Mouse (Mus musculus) forebrain, embryonic 12.5 days (tissue): ENCODE results near the gene Arfip1. TPM values are rescaled to one million over a fixed set of nuclear protein-coding genes. Genes with fewer than 3 reads are reported as not detected.
"Not testable (repeated sequence)": the region's sequence is repeated elsewhere in the genome, so short reads cannot be mapped to it uniquely, and the experiment has no call there.

ENCODE experiments used
- ATAC-seq: fragments of 200-750 bp; cut with Nextera tagmentation; 2 replicates; pipeline ENCODE4 v1.8.0; 2017; ENCODE audit warnings: moderate TSS enrichment; ENCODE audit not compliant: low FRiP score
- H3K27ac ChIP-seq: fragments of 300-500 bp; sonication (generic); 2 replicates; pipeline ENCODE4 v1.5.1; 2016; ENCODE audit warnings: mild to moderate bottlenecking
- H3K27me3 ChIP-seq: fragments of 300-500 bp; sonication (generic); 2 replicates; pipeline ENCODE4 v1.6.1; 2016; ENCODE audit warnings: mild to moderate bottlenecking
- H3K36me3 ChIP-seq: fragments of 300-500 bp; sonication (generic); replicated peaks from 2 replicates; pipeline ENCODE4 v1.6.1; 2016; ENCODE audit warnings: mild to moderate bottlenecking
- H3K4me1 ChIP-seq: fragments of 300-500 bp; sonication (generic); 2 replicates; pipeline ENCODE4 v1.6.1; 2016
- H3K4me2 ChIP-seq: fragments of 300-500 bp; sonication (generic); 2 replicates; pipeline ENCODE4 v1.6.1; 2016; ENCODE audit warnings: mild to moderate bottlenecking, moderate library complexity
- H3K4me3 ChIP-seq: fragments of 300-500 bp; sonication (generic); replicated peaks from 2 replicates; pipeline ENCODE4 v1.5.1; 2016; ENCODE audit warnings: mild to moderate bottlenecking
- H3K9ac ChIP-seq: fragments of 300-500 bp; sonication (generic); 2 replicates; pipeline ENCODE4 v1.6.1; 2016; ENCODE audit warnings: mild to moderate bottlenecking
- H3K9me3 ChIP-seq: fragments of 300-500 bp; sonication (generic); 2 replicates; pipeline ENCODE4 v1.6.1; 2016
- WGBS: fragments of 180-500 bp; shearing (Covaris S2); methylation state at CpG from one replicate; pipeline ENCODE4 v1.1.7; 2016; 5-methylcytosine and 5-hydroxymethylcytosine counted together
- polyA plus RNA-seq: library from polyadenylated mRNA; unstranded; fragments of >200 nt; fragmentation: Nextera tagmentation; extraction: Ambion mirVana; gene quantifications from 2 replicates; pipeline ENCODE4 v1.2.1, GENCODE M21; 2016

The Arfip1 gene
- polyA plus RNA-seq, 1 experiment from 2014 or later = 31.0 TPM

DNA sequence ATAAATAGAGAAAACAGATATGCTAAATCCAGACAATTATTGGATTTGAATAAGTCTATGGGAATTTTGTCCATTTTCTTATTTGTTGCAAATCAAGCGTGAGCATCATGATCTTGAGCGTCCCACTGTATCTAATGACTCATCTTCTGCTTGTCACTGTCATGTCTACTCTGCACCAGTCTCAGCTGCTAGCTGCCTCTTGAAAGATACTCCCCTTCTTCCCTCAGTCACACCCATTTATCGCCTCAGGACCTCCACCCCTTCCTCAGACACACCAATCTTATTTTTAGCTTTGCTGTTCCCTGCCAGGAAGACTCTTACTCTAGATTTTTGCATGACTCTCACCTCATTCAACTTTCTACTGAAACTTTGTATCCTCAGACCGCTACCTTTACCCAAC lies 19.0 kb downstream of the Arfip1 start:
- no peak overlapping the region for H3K27ac ChIP-seq
- 85% methylated on average over 4 of the region's 4 CpGs for WGBS
- no peak for ATAC-seq
- no peaks in the 10 kb centered on the region for H3K36me3 ChIP-seq
- H3K4me1 ChIP-seq = 0 out of 2 replicates have a peak, but pooled peaks cover 2% of the 10 kb centered on the region
- no peak overlapping the region for H3K4me2 ChIP-seq
- no peak overlapping the region for H3K9ac ChIP-seq
- no peaks in the 10 kb centered on the region for H3K27me3 ChIP-seq
- H3K4me3 ChIP-seq = no peak overlapping the region
- H3K9me3 ChIP-seq = no peaks in the 10 kb centered on the region

DNA sequence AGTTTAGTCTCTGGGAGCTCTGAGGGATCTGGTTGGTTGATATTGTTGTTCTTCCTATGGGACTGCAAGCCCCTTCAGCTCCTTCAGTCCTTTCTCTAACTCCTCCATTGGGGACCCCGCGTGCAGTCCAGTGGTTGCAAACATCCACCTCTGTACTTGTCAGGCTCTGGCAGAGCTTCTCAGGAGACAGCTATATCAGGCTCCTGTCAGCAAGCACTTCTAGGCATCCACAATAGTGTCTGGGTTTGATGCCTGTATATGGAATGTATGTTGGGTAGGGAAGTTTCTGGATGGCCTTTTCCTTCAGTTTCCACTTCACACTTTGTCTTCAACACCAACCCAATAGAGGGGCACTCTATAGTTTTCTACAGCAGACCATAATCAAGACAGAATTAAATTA lies 19.5 kb downstream of the Arfip1 start:
- not testable (repeated sequence) for H3K9ac ChIP-seq, H3K27ac ChIP-seq, H3K4me2 ChIP-seq, H3K4me1 ChIP-seq, H3K27me3 ChIP-seq, H3K36me3 ChIP-seq, H3K4me3 ChIP-seq, H3K9me3 ChIP-seq, ATAC-seq
- 94% methylated on average over 2 of the region's 2 CpGs for WGBS

DNA sequence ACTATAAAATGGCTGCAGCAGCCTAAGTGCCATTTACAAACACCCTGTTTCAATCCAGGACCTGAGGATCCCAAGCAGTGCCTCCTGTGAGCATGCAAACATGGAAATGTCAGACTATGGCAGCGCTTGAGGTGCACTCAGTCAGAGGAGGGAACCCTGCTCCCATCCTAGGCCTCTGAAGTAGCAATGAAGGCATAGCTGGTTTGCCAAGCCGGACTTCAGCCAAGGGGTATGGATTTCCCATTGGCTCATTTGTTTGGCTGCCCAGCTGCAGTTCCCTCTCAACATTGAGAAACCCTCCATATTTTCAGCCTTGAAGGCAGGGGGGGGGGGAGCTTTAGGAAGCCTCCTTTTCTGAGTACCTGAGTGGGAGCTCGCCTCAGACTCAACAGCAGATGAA lies 24.1 kb downstream of the Arfip1 start:
- no peaks in the 10 kb centered on the region for H3K9me3 ChIP-seq
- 92% methylated on average over 3 of the region's 3 CpGs for WGBS

DNA sequence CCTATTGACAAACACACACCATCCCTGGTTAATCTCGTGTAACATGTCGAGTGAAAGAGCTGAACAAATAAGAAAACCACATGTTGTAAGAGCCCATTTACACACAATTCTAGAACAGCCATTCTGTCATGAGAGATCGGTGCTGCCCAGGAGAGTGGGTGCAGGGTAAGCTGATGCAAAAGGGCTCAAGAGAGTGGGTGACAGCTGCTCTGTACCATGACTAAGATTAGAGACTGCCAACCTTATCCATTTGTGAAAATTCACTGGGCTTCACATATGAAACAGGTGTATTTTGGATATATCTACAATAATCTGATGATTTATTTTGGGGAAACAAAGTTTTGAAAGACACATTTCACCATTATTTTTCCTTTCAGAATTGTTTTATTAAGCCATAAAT lies 26.6 kb downstream of the Arfip1 start:
- Histone ChIP-seq H3K27ac (no peak overlapping the region), H3K4me3 (no peak overlapping the region), H3K27me3 (no peaks in the 10 kb centered on the region), H3K4me2 (no peak overlapping the region), H3K36me3 (no peaks in the 10 kb centered on the region), H3K9me3 (no peaks in the 10 kb centered on the region), H3K9ac (no peak overlapping the region), H3K4me1 (no peaks in the 10 kb centered on the region)
- ATAC-seq = no peak
- WGBS = 84% methylated on average over 3 of the region's 3 CpGs

More for the DNA sequence above, 24.1 kb downstream of the Arfip1 start:
- no peak for ATAC-seq
- Histone ChIP-seq H3K36me3 (no peaks in the 10 kb centered on the region), H3K27me3 (no peaks in the 10 kb centered on the region), H3K27ac (no peak overlapping the region), H3K4me2 (no peak overlapping the region), H3K4me1 (0 out of 2 replicates have a peak, but pooled peaks cover 2% of the 10 kb centered on the region), H3K9ac (no peak overlapping the region), H3K4me3 (no peak overlapping the region)

DNA sequence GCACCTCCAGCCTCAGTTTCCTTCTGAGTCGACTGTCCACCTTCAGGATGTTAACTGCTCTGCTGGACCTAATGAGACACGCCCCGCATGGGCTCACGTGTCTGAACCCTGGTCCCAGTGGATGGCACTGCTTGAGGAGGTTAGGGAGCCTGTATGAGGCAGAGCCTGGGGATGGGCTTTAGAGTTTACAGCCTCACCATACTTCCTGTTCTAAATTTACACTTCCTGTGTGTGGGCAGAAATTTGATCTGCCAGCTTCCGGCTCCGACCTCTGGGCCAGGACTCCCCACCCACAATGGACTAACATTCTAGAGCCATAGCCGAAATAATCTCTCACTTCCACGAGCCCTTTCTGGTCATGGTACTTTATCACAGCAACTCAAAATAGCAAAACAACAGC lies 35.2 kb downstream of the Arfip1 start:
- Histone ChIP-seq H3K36me3 (no peaks in the 10 kb centered on the region), H3K27me3 (no peaks in the 10 kb centered on the region), H3K4me3 (no peak overlapping the region), H3K4me1 (no peaks in the 10 kb centered on the region), H3K9ac (no peak overlapping the region), H3K4me2 (no peak overlapping the region), H3K27ac (no peak overlapping the region), H3K9me3 (no peaks in the 10 kb centered on the region)
- no peak for ATAC-seq
- WGBS = 81% methylated on average over 8 of the region's 8 CpGs

DNA sequence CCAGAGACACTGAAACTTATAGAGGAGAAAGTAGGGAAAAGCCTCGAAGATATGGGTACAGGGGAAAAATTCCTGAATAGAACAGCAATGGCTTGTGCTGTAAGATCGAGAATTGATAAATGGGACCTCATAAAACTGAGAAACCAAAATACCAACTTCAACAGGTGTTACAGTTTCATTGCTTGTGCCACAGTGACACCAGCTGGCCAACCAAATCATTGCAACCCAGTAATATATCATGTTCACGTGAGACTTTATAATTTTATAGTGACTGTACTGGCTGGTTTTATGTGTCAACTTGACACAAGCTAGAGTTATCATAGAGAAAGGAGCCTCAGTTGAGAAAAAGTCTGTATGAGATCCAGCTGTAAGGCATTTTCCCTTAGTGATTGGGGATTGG lies 40.0 kb downstream of the Arfip1 start:
- not testable (repeated sequence) for H3K4me3 ChIP-seq, H3K4me1 ChIP-seq, H3K36me3 ChIP-seq, H3K9ac ChIP-seq, ATAC-seq, H3K27ac ChIP-seq, H3K27me3 ChIP-seq, H3K4me2 ChIP-seq, H3K9me3 ChIP-seq
- 23% methylated on average over 3 of the region's 3 CpGs for WGBS

DNA sequence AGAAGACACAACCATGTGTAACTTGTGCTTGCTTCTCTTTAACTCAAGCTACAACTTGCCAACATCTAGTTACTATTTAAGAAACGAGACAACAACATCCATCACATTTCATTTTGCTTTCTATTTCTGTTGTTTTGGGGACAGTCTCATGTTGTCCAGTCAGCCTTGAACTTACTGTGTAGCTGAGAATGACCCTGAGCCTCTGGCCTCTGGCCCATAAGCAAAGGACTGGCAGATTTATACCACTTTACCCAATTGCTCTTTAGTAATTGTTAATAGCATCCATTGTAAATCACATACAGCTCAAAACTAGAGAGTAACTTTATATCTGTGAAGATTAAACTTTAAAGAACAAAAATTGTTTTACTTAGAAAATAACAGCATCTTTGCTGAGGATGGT lies 40.5 kb downstream of the Arfip1 start:
- Histone ChIP-seq H3K9ac (no peak overlapping the region), H3K9me3 (no peaks in the 10 kb centered on the region), H3K4me3 (no peak overlapping the region), H3K4me2 (no peak overlapping the region), H3K27me3 (no peaks in the 10 kb centered on the region), H3K36me3 (no peaks in the 10 kb centered on the region), H3K27ac (no peak overlapping the region), H3K4me1 (peaks cover 10% of the 10 kb centered on the region)
- ATAC-seq = no peak
- 82% methylated on average over 1 of the region's 1 CpGs for WGBS

DNA sequence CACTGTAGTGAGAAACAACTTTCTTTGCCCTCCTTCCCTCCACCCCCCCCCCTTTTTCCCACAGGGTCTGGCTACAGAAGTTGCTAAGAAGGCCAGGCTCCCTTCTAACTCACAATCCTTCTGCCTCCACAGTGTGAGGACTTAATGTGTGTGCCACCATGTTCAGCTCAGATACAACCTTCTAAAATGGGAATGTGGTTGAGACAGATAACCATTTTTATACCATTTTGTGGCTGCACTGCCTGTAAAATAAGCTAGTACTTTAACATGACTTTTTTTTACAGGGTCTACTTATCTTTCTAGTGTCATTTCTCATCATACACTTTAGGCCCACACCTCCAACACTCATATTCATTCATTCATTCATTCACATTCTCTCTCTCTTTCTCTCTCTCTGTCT lies 41.8 kb downstream of the Arfip1 start:
- Histone ChIP-seq H3K27me3 (no peaks in the 10 kb centered on the region), H3K4me1 (peaks cover 10% of the 10 kb centered on the region), H3K36me3 (no peaks in the 10 kb centered on the region), H3K27ac (no peak overlapping the region), H3K9me3 (no peaks in the 10 kb centered on the region), H3K4me3 (no peak overlapping the region), H3K9ac (no peak overlapping the region), H3K4me2 (no peak overlapping the region)
- ATAC-seq = no peak

DNA sequence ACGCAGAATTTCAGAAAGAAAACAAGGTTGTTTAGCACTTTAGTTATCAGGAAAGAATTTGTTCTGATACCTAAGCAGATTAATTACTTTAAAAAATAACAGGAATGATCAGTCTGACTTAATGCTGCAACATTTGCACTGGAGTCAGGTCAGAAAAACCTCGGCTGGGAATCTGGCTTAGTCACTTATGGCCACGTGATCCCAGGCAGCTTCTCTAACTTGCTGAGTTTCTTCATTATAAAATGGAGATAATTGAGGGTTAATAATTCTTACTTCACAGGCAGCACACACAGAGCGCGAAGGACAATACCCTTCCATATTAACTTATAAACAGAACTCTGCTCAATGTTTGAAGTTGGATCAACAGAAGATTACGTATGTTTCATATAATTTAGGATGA lies 45.4 kb downstream of the Arfip1 start:
- H3K9me3 ChIP-seq = no peaks in the 10 kb centered on the region
- H3K9ac ChIP-seq = no peak overlapping the region
- 73% methylated on average over 6 of the region's 6 CpGs for WGBS
- H3K4me1 ChIP-seq = peaks cover 10% of the 10 kb centered on the region
- no peak overlapping the region for H3K4me3 ChIP-seq
- ATAC-seq = no peak
- no peaks in the 10 kb centered on the region for H3K27me3 ChIP-seq
- no peaks in the 10 kb centered on the region for H3K36me3 ChIP-seq
- H3K27ac ChIP-seq = no peak overlapping the region
- H3K4me2 ChIP-seq = no peak overlapping the region

DNA sequence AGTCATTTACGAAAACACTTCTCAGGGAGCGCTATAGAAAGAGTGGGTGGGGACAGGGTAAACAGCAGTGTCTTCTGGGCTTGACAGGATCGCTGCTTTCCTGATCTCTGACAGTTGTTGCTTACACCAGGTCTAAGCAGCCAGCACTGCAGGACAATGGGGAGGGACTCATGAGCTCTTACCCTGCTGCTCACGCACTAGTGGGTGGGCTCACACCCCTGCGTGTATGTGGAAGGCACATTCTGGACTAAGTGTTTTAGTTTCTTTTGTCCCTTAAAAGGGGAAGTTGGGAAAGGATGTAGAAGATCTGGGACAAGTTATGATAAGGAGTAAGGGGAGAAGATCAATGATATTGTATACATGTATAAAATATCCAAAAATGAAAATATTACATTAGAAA lies 49.2 kb downstream of the Arfip1 start:
- Histone ChIP-seq H3K9me3 (no peaks in the 10 kb centered on the region), H3K27ac (no peak overlapping the region), H3K27me3 (no peaks in the 10 kb centered on the region), H3K4me2 (no peak overlapping the region), H3K36me3 (no peaks in the 10 kb centered on the region), H3K9ac (no peak overlapping the region), H3K4me3 (no peak overlapping the region), H3K4me1 (no peaks in the 10 kb centered on the region)
- ATAC-seq = no peak
- 69% methylated on average over 5 of the region's 5 CpGs for WGBS

DNA sequence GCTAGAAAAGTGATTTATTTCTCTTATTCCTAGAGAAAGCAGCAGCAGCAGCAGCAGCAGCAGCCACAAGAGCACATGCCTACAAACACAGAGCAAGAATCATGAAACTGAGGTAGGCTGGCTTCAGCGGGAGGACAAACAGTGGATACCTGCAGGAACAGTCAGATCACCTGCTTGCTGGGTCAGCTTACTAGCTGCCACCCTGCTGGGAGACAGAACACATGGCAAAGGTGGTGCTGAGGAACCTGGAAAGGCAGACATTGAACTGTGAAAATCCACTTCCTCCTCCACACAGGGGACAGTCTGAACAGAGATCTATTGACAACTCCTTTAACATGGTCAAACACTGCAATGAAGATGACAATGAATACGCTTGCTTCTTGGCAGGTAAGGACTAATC lies 53.4 kb downstream of the Arfip1 start:
- Histone ChIP-seq H3K9ac (no peak overlapping the region), H3K4me3 (no peak overlapping the region), H3K4me2 (no peak overlapping the region), H3K9me3 (no peaks in the 10 kb centered on the region), H3K36me3 (no peaks in the 10 kb centered on the region), H3K4me1 (no peaks in the 10 kb centered on the region), H3K27ac (no peak overlapping the region), H3K27me3 (no peaks in the 10 kb centered on the region)
- no peak for ATAC-seq
- 89% methylated on average over 2 of the region's 2 CpGs for WGBS

DNA sequence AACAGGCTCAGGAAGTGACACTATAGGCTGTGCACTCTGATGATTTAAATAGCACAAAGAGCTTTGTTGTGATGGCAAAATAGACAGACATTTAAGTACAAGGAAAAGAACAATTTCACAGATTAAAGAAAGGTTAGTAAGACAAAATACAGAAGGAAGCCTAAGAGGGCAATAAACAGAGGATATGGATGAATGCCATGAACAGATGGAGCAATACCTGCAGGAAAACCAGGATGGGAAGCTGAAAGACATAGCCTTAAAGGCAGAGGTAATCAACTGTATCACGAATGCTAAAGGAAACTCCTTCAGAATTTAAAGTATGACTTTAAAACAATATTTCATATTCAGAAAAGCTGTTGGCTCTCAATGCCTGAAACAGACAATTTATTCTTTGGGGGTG lies 57.5 kb downstream of the Arfip1 start:
- H3K4me1 ChIP-seq = no peaks in the 10 kb centered on the region
- no peak overlapping the region for H3K4me2 ChIP-seq
- no peak for ATAC-seq
- H3K36me3 ChIP-seq = no peaks in the 10 kb centered on the region
- H3K4me3 ChIP-seq = no peak overlapping the region
- no peak overlapping the region for H3K27ac ChIP-seq
- WGBS = 90% methylated on average over 1 of the region's 1 CpGs
- H3K27me3 ChIP-seq = no peaks in the 10 kb centered on the region
- H3K9ac ChIP-seq = no peak overlapping the region
- H3K9me3 ChIP-seq = no peaks in the 10 kb centered on the region

DNA sequence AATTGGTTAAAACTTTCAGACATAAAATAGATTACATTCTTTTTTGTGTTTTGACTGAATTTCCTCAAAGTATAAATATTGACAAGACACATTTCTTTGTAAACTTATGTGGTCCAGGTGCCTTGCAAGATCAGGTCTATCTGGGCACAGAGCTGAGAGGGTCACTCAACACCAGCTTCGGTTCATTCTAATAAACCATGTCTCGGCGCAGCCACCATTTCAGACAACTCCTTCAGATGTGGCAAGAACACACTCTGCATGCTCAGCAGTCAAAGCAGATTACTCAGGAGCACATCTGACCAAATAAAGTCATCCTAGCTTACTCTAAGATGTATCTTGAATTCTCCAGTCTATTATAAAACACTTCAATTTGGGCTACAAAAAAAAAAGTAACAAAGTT lies 66.3 kb downstream of the Arfip1 start:
- no peak overlapping the region for H3K4me3 ChIP-seq
- no peak overlapping the region for H3K27ac ChIP-seq
- H3K9me3 ChIP-seq = no peaks in the 10 kb centered on the region
- no peak overlapping the region for H3K9ac ChIP-seq
- WGBS = 95% methylated on average over 3 of the region's 3 CpGs
- ATAC-seq = no peak
- peaks cover 4% of the 10 kb centered on the region; the same call in 1 of the 2 replicates for H3K36me3 ChIP-seq
- no peak overlapping the region for H3K4me2 ChIP-seq
- 0 out of 2 replicates have a peak, but pooled peaks cover 3% of the 10 kb centered on the region for H3K4me1 ChIP-seq
- H3K27me3 ChIP-seq = no peaks in the 10 kb centered on the region
